Mouse (Mus musculus): Measurements from ENCODE around the gene Vcl. TPM values are rescaled to one million over a fixed set of nuclear protein-coding genes. Genes with fewer than 3 reads are reported as not detected.
A peak's percentile ranks its signal among the peaks of the same experiment; 100 is the strongest.

Vcl gene
- polyA plus RNA-seq, 1 experiment from 2014 or later: 12.8 TPM

DNA sequence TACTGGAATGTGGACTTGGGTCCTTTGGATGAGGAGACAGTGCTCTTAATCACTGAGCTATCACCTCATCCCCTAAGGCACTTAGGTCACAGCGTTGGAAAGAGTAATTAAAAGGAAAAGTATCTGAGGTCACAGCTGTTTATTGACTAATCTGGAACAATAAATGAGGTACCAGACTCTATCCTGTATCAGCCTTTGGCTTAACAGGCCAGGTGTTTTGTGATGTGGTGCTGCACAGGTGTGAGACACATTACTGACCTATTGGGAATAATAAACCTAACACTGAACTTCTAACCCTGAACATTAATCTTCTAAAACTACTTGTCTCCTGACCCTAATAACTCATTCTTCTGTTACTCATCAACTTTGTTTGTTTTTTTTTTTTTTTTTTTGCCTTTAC is 33.3 kb downstream of the Vcl start:
- H3K4me3 ChIP-seq: no peak overlapping the region
- no peaks in the 10 kb centered on the region for H3K36me3 ChIP-seq (replicated peaks)
- no peaks in the 10 kb centered on the region for H3K27me3 ChIP-seq (replicated peaks)
- no peaks in the 10 kb centered on the region; the same call in 1 of the 2 replicates for H3K4me1 ChIP-seq
- no peak overlapping the region for H3K9ac ChIP-seq
- no peak overlapping the region for H3K27ac ChIP-seq
- H3K9me3 ChIP-seq: no peaks in the 10 kb centered on the region
- no peak for ATAC-seq (replicated peaks)
- H3K4me2 ChIP-seq: no peak overlapping the region
- 86% methylated on average over 1 of the region's 1 CpGs for WGBS

DNA sequence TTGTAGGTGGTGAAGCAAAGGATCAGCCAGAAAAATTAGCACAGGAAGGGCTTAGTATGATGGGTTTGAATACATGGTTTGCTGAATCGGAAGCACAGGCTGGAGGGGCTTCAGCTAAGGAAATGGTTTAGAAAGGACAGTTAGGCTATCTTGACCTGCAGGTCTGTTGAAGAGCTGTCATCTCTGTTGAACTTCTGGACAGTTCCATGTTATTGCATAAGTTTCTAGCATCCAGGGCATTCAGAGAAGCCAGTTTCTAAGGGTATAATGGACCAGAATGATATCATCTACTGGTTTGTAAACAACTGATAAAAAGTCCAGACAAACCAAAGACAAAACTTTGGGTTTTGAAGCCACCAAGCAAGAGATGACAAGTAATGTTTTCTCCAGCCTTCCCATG is 33.7 kb downstream of the Vcl start:
- Histone ChIP-seq H3K4me3 (no peak overlapping the region), H3K4me1 (no peaks in the 10 kb centered on the region; the same call in 1 of the 2 replicates), H3K9me3 (no peaks in the 10 kb centered on the region), H3K36me3 (replicated peaks) (no peaks in the 10 kb centered on the region), H3K4me2 (no peak overlapping the region), H3K27ac (no peak overlapping the region), H3K27me3 (replicated peaks) (no peaks in the 10 kb centered on the region), H3K9ac (no peak overlapping the region)
- no peak for ATAC-seq (replicated peaks)
- WGBS: 96% methylated on average over 1 of the region's 1 CpGs

DNA sequence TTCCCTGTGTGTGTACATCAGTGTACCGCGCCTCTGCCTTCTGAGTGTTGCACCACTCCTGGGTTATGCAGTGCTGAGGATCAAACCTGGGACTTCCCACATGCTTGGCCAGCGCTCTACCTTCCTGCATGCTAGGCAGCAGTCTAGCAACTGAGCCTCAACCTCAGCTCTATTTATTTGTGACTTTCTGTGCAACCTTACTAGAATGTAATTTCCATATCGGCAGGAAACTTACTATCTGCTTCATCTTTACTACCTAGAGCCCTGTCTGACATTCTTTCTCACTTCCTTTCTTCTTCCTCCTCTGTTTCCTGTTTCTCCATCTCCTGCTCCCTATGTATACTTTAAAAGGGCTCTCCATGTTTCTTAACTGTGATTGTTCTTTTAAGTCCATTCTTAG is 34.7 kb downstream of the Vcl start:
- Histone ChIP-seq H3K9me3 (no peaks in the 10 kb centered on the region), H3K4me1 (no peaks in the 10 kb centered on the region; the same call in 1 of the 2 replicates), H3K27ac (no peak overlapping the region), H3K4me2 (no peak overlapping the region), H3K4me3 (no peak overlapping the region), H3K9ac (no peak overlapping the region), H3K36me3 (replicated peaks) (no peaks in the 10 kb centered on the region), H3K27me3 (replicated peaks) (no peaks in the 10 kb centered on the region)
- no peak for ATAC-seq (replicated peaks)
- WGBS: 91% methylated on average over 4 of the region's 4 CpGs

DNA sequence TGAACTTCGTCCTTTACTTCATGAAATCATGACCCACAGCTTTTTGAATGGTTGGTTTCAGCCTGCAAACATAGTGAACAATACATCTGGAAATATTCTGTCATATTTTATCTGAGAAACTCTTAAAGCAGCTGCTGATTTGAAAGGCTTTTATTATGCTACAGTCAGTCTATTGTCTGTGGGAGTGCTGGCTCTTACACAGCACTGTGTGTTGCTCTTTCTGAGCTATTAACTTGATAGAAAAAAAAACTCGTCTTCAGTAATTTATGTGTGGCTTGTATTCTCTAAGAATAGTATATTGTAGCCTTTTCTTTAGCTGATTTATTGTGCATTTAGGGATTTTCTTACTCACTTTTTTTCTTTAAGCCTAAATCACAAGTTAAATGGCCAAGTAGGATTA is 35.1 kb downstream of the Vcl start:
- Histone ChIP-seq H3K9me3 (no peaks in the 10 kb centered on the region), H3K27me3 (replicated peaks) (no peaks in the 10 kb centered on the region), H3K4me1 (no peaks in the 10 kb centered on the region; the same call in 1 of the 2 replicates), H3K4me2 (no peak overlapping the region), H3K27ac (no peak overlapping the region), H3K4me3 (no peak overlapping the region), H3K9ac (no peak overlapping the region), H3K36me3 (replicated peaks) (no peaks in the 10 kb centered on the region)
- 40% methylated on average over 2 of the region's 2 CpGs for WGBS
- no peak for ATAC-seq (replicated peaks)

DNA sequence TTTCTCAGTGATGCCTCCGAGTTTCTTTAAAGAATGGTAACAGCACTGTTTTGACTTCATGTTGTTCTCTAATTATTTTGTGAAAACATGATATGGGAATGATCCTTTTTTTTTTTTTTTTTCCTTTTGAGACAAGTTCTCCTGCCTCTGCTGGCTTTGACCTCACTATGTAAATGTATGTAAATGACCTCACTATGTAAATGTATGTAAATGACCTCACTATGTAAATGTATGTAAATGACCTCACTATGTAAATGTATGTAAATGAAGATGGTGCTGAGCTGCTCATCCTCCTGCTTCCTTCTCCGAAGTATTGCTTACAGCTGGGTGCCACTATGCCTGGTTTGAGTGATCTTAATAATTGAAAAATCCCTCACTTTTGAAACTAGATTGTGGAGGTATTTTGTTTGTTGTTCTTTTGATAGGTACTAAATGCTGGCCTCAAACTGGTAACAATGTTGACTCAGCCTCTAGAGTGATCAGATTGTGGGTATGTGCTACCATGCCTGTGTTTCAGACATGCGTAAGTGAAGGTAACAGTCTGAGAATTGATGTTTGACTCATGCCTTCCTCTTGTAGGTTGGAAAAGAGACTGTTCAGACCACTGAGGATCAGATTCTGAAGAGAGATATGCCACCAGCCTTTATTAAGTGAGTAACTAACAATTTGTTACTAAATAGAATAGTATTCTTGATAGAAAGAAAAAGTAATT is 37.9 kb downstream of the Vcl start:
- peak; percentile 65; the same call in 1 of the 2 replicates for ATAC-seq (replicated peaks)
- Histone ChIP-seq H3K4me2 (no peak overlapping the region), H3K9ac (no peak overlapping the region), H3K36me3 (replicated peaks) (no peaks in the 10 kb centered on the region), H3K4me1 (peaks cover 4% of the 10 kb centered on the region; the same call in 1 of the 2 replicates), H3K27me3 (replicated peaks) (no peaks in the 10 kb centered on the region), H3K4me3 (no peak overlapping the region), H3K27ac (peak overlapping the region; percentile 42), H3K9me3 (no peaks in the 10 kb centered on the region)
- 56% methylated on average over 3 of the region's 3 CpGs for WGBS

DNA sequence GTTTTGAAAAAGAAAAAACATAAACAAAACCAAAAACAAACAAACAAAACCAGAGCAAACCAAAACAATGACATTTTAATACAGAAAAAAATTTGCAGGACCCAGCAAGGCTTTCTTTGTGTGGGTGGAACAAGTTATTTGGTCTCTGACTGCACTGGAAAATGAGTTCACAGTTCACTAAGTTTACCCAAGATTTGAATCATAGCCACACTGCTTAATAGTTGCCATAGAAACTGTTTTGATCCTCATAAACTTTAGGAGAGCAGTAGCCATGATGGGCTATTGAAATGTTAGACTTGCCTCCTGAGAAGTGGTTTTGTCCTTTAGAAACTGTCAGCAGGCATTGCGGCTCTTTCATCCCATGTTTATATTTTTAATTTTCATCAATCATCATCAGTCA is 39.9 kb downstream of the Vcl start:
- peaks cover 4% of the 10 kb centered on the region; the same call in 1 of the 2 replicates for H3K4me1 ChIP-seq
- no peak overlapping the region for H3K4me2 ChIP-seq
- no peaks in the 10 kb centered on the region for H3K9me3 ChIP-seq
- no peak overlapping the region for H3K27ac ChIP-seq
- ATAC-seq (replicated peaks): no peak
- H3K36me3 ChIP-seq (replicated peaks): no peaks in the 10 kb centered on the region
- 50% methylated on average over 1 of the region's 1 CpGs for WGBS
- no peaks in the 10 kb centered on the region for H3K27me3 ChIP-seq (replicated peaks)
- H3K4me3 ChIP-seq: no peak overlapping the region
- H3K9ac ChIP-seq: no peak overlapping the region

DNA sequence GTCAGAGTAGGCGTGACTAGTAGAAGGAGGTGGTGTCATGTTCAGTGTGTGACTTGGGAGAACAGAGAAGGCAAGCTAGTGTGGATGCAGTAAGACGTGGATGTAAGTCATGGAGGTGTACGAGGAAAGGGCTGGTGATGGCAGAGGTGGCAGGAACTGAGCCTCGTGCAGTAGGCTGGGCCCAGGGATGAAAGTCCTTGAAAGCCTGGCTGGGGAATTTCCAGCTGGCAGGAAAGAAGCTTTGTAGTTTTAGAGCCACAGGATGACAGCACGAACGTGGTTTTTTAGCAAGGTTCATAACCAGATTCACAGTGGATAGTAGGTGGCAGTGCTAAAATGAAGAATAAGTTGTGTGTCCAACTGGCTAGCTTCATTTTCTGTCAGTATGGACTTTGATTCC is 41.2 kb downstream of the Vcl start:
- H3K9me3 ChIP-seq: no peaks in the 10 kb centered on the region
- no peaks in the 10 kb centered on the region for H3K27me3 ChIP-seq (replicated peaks)
- ATAC-seq (replicated peaks): no peak
- no peak overlapping the region for H3K4me3 ChIP-seq
- no peaks in the 10 kb centered on the region for H3K36me3 ChIP-seq (replicated peaks)
- H3K27ac ChIP-seq: no peak overlapping the region
- no peak overlapping the region for H3K9ac ChIP-seq
- 48% methylated on average over 6 of the region's 6 CpGs for WGBS
- H3K4me2 ChIP-seq: no peak overlapping the region
- peaks cover 4% of the 10 kb centered on the region; the same call in 1 of the 2 replicates for H3K4me1 ChIP-seq

DNA sequence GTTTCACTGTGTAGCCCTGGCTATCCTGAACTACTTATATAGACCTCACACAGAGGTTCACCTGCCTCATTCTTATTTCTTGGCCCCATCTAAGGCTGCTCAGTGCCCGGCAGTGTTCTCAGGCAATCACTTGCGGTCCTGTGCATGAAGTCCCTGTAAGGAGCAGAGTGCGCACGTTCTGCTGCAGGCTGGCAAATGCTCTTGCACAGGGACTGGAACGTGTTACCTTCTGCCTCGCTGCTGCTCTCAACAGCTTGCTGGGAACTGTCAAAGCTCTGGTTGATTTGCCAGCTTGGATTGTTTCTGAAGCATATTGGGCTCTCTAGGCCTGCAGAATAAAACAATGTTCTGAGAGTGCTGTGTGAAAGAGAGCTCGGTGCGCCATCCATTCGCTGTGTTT is 41.7 kb downstream of the Vcl start:
- peaks cover 4% of the 10 kb centered on the region; the same call in 1 of the 2 replicates for H3K4me1 ChIP-seq
- no peak overlapping the region for H3K9ac ChIP-seq
- no peaks in the 10 kb centered on the region for H3K27me3 ChIP-seq (replicated peaks)
- no peak overlapping the region for H3K4me3 ChIP-seq
- H3K36me3 ChIP-seq (replicated peaks): no peaks in the 10 kb centered on the region
- WGBS: 72% methylated on average over 9 of the region's 9 CpGs
- H3K27ac ChIP-seq: no peak overlapping the region
- ATAC-seq (replicated peaks): no peak
- no peak overlapping the region for H3K4me2 ChIP-seq
- no peaks in the 10 kb centered on the region for H3K9me3 ChIP-seq

DNA sequence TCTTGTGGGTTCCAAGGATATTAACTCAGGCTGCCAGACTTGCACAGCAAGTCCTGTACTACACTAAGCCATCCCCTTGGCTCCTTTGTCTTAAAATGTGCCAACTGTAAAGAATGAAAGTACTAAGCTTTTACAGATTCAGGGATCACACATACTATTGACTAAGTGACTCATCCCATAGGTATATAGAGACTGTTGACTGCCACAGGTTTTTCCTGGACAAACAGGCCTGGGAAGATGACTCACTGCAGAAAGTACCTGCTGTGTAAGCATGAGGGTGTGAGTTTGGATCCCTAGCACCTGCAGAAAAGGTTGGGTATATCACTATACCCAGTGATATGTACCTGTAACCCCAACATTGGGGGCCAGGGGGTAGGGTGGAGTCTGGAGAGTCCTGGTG is 44.6 kb downstream of the Vcl start:
- no peak overlapping the region for H3K4me2 ChIP-seq
- H3K36me3 ChIP-seq (replicated peaks): no peaks in the 10 kb centered on the region
- H3K9me3 ChIP-seq: no peaks in the 10 kb centered on the region
- no peak for ATAC-seq (replicated peaks)
- no peak overlapping the region for H3K9ac ChIP-seq
- H3K27ac ChIP-seq: no peak overlapping the region
- no peak overlapping the region for H3K4me3 ChIP-seq
- H3K27me3 ChIP-seq (replicated peaks): no peaks in the 10 kb centered on the region
- H3K4me1 ChIP-seq: peaks cover 4% of the 10 kb centered on the region; the same call in 1 of the 2 replicates

DNA sequence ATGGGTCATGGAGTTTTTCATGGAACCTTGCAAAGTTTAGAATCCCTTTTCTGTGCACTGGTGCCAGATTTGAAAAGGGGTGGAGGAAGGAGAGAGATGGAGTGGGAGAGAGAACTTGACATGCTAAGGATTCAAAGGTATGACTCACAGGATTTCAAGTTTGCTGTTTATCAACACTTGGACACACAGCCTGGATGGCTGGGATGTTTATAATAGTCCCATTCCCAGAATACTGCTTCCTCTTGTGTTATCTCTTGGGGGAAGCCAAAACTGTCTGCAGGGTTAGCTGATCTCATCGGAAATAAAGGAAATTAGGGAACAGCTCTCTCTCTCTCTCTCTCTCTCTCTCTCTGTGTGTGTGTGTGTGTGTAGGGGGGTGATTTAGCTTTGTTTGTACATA is 47.5 kb downstream of the Vcl start:
- H3K27me3 ChIP-seq (replicated peaks): no peaks in the 10 kb centered on the region
- H3K9me3 ChIP-seq: no peaks in the 10 kb centered on the region
- H3K4me3 ChIP-seq: no peak overlapping the region
- no peak overlapping the region for H3K9ac ChIP-seq
- no peaks in the 10 kb centered on the region for H3K36me3 ChIP-seq (replicated peaks)
- no peak overlapping the region for H3K27ac ChIP-seq
- H3K4me2 ChIP-seq: no peak overlapping the region
- no peaks in the 10 kb centered on the region for H3K4me1 ChIP-seq
- WGBS: 86% methylated on average over 1 of the region's 1 CpGs
- no peak for ATAC-seq (replicated peaks)

DNA sequence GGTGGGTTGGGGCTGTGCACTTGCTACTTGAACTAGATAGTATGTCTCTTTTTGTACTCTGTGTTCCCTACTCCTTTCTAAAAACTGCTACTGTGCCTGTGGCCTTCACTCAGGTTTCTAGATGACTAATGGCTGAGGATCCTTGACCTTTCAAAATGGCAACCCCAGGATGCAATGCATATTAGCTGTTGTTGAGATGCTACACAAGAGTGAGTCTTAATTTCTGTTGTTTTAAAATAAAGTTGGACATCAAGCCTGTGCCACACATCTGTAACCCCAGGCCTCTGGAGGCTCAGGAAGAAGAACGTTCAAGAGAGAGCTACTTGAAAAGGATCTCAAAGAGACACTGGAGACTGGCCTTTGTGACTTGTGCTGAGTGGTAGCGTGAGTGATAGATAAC is 48.5 kb downstream of the Vcl start:
- H3K9ac ChIP-seq: no peak overlapping the region
- H3K27me3 ChIP-seq (replicated peaks): no peaks in the 10 kb centered on the region
- H3K4me3 ChIP-seq: no peak overlapping the region
- no peak for ATAC-seq (replicated peaks)
- H3K36me3 ChIP-seq (replicated peaks): no peaks in the 10 kb centered on the region
- H3K4me1 ChIP-seq: no peaks in the 10 kb centered on the region
- H3K9me3 ChIP-seq: no peaks in the 10 kb centered on the region
- WGBS: 68% methylated on average over 2 of the region's 2 CpGs
- no peak overlapping the region for H3K4me2 ChIP-seq
- H3K27ac ChIP-seq: no peak overlapping the region

DNA sequence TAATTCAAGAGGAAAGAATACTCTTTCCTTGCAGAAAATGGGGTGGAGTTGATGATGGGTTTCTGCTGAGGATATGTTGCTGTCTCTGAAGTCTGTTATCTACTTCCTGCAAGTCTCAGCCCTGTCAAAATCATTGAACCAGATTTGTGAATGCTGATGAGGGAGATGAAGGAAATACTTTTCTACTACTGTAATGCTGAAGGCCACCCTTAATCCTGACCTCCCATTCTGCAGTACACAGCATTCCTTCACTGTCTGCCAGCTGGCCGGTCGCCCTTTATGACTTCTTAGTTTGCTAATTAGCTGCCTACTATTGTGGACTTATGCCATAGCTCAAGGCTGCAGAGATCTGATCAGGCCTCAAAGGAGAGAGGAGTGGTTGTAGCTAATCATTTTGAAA is 54.6 kb downstream of the Vcl start:
- H3K9me3 ChIP-seq: no peaks in the 10 kb centered on the region
- ATAC-seq (replicated peaks): no peak
- H3K4me1 ChIP-seq: no peaks in the 10 kb centered on the region
- no peak overlapping the region for H3K27ac ChIP-seq
- H3K27me3 ChIP-seq (replicated peaks): no peaks in the 10 kb centered on the region
- WGBS: 48% methylated on average over 2 of the region's 2 CpGs
- H3K4me2 ChIP-seq: no peak overlapping the region
- H3K36me3 ChIP-seq (replicated peaks): no peaks in the 10 kb centered on the region
- no peak overlapping the region for H3K4me3 ChIP-seq
- H3K9ac ChIP-seq: no peak overlapping the region

DNA sequence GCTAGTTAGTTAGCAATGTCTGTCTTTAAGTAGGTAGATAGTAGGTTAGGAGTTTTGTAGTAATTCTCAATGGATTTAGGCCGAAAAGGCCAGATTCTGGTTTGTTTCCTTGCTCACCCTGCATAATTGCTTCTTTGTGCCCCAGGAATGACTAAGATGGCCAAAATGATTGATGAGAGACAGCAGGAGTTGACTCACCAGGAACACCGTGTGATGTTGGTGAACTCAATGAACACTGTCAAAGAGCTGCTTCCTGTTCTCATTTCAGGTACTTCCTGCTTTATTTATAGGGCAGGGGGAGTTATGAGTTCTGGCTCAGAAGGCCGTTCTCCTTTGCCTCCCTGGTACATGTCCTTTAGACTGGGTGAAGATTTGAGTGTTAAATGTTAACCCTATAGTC is 56.3 kb downstream of the Vcl start:
- ATAC-seq (replicated peaks): no peak
- no peaks in the 10 kb centered on the region for H3K27me3 ChIP-seq (replicated peaks)
- no peaks in the 10 kb centered on the region for H3K9me3 ChIP-seq
- no peaks in the 10 kb centered on the region for H3K36me3 ChIP-seq (replicated peaks)
- no peak overlapping the region for H3K4me3 ChIP-seq
- no peak overlapping the region for H3K27ac ChIP-seq
- no peaks in the 10 kb centered on the region for H3K4me1 ChIP-seq
- no peak overlapping the region for H3K4me2 ChIP-seq
- 70% methylated on average over 3 of the region's 3 CpGs for WGBS
- no peak overlapping the region for H3K9ac ChIP-seq
